Mouse (Mus musculus) lung, embryonic 15.5 days (tissue): Measurements from ENCODE around the gene Zfp341. TPM values are rescaled to one million over a fixed set of nuclear protein-coding genes. Genes with fewer than 3 reads are reported as not detected.

Experiments
- ATAC-seq: fragments of 200-750 bp; cut with Nextera tagmentation; 2 replicates; pipeline ENCODE4 v1.8.0; 2017; ENCODE audit warnings: moderate number of reproducible peaks, borderline replicate concordance; ENCODE audit not compliant: low FRiP score, low TSS enrichment; ENCODE audit errors: extremely low read depth
- H3K27ac ChIP-seq: fragments of 300-500 bp; sonication (generic); 2 replicates; pipeline ENCODE4 v1.5.1; 2015; ENCODE audit warnings: moderate library complexity, mild to moderate bottlenecking, inconsistent platforms
- H3K27me3 ChIP-seq: fragments of 300-500 bp; sonication (generic); 2 replicates; pipeline ENCODE4 v1.6.1; 2015; ENCODE audit warnings: inconsistent platforms
- H3K36me3 ChIP-seq: fragments of 300-500 bp; sonication (generic); 2 replicates; pipeline ENCODE4 v1.6.1; 2015; ENCODE audit warnings: inconsistent platforms
- H3K4me1 ChIP-seq: fragments of 300-500 bp; sonication (generic); 2 replicates; pipeline ENCODE4 v1.6.1; 2015; ENCODE audit warnings: inconsistent platforms
- H3K4me2 ChIP-seq: fragments of 300-500 bp; sonication (generic); 2 replicates; pipeline ENCODE4 v1.6.1; 2015; ENCODE audit warnings: inconsistent platforms, mild to moderate bottlenecking, moderate library complexity
- H3K4me3 ChIP-seq: fragments of 300-500 bp; sonication (generic); 2 replicates; pipeline ENCODE4 v1.5.1; 2015; ENCODE audit warnings: mild to moderate bottlenecking, inconsistent platforms
- H3K9ac ChIP-seq: fragments of 300-500 bp; sonication (generic); 2 replicates; pipeline ENCODE4 v1.6.1; 2015; ENCODE audit warnings: inconsistent platforms
- H3K9me3 ChIP-seq: fragments of 300-500 bp; sonication (generic); 2 replicates; pipeline ENCODE4 v1.6.1; 2016; ENCODE audit warnings: inconsistent platforms
- WGBS: fragments of 180-500 bp; shearing (Covaris S2); methylation state at CpG from one replicate; pipeline ENCODE4 v1.1.7; 2015; 5-methylcytosine and 5-hydroxymethylcytosine counted together
- polyA plus RNA-seq: library from polyadenylated mRNA; unstranded; fragments of >200 nt; fragmentation: Nextera tagmentation; extraction: Ambion mirVana; gene quantifications from 2 replicates; pipeline ENCODE4 v1.2.1, GENCODE M21; 2015

Gene Zfp341
- polyA plus RNA-seq, 1 experiment from 2014 or later: 1.0 TPM

- Histone ChIP-seq H3K36me3 (peaks cover 14% of the 10 kb centered on the region), H3K27ac (no peak overlapping the region), H3K9me3 (no peaks in the 10 kb centered on the region), H3K4me1 (peaks cover 7% of the 10 kb centered on the region; the same call in 1 of the 2 replicates), H3K27me3 (no peaks in the 10 kb centered on the region), H3K4me3 (no peak overlapping the region), H3K4me2 (no peak overlapping the region), H3K9ac (no peak overlapping the region)
- ATAC-seq: no peak
- 83% methylated on average over 4 of the region's 4 CpGs for WGBS
These were observed 26.0 kb downstream of the Zfp341 start for GRCm38 (mm10) chr2:154639115-154639514.

DNA sequence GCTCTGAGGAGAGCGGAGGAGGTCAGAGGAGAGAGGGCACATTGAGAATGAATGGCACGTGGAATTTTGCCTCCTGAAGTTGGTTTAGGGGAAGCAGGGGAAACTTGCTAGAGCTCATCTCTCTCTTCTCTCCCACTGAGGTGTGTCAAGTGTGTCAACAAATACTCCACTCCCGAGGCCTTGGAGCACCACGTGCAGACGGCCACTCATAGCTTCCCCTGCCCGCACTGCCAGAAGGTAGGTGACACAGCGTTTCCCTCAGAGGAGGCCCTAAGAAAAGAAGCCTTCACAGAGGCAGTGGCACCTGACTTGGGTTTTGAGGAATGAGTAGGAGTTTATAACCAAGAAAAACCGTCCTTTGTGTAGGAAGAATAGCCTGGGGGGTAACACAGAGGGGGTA is 28.1 kb downstream of the Zfp341 start:
- Histone ChIP-seq H3K9me3 (no peaks in the 10 kb centered on the region), H3K4me2 (no peak overlapping the region), H3K36me3 (peaks cover 14% of the 10 kb centered on the region), H3K9ac (no peak overlapping the region), H3K4me1 (peaks cover 7% of the 10 kb centered on the region; the same call in 1 of the 2 replicates), H3K4me3 (no peak overlapping the region), H3K27me3 (no peaks in the 10 kb centered on the region), H3K27ac (peak overlapping the region; percentile 57)
- no peak for ATAC-seq
- WGBS: 59% methylated on average over 8 of the region's 8 CpGs

DNA sequence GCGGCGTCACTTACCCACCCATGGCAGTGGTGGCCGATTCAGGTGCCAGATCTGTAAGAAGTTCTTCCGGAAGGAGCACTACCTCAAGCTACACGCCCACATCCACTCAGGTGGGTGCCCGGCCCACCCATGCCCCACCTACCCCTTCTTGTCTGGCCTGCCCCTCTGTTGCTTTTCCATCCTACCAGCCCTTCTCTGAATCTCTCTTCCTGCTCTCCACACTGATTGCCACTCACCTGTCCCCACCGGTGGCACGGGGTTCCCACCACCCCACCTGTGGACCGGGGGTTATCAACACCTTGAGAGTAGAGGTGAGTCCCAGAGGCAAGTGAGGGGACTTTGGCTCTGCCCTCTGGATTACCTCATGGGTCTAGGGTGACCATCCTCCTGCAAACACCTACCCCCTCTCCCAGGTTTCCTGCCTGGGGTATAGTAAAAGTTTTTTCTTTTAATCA is 28.9 kb downstream of the Zfp341 start:
- H3K36me3 ChIP-seq: peaks cover 14% of the 10 kb centered on the region
- peak overlapping the region; percentile 30 for H3K4me2 ChIP-seq
- no peaks in the 10 kb centered on the region for H3K27me3 ChIP-seq
- no peaks in the 10 kb centered on the region for H3K9me3 ChIP-seq
- H3K4me1 ChIP-seq: peaks cover 7% of the 10 kb centered on the region; the same call in 1 of the 2 replicates
- peak overlapping the region; percentile 85 for H3K27ac ChIP-seq
- no peak overlapping the region for H3K9ac ChIP-seq
- H3K4me3 ChIP-seq: no peak overlapping the region
- peak; percentile 33; the same call in 1 of the 2 replicates for ATAC-seq
- WGBS: 77% methylated on average over 9 of the region's 9 CpGs

DNA sequence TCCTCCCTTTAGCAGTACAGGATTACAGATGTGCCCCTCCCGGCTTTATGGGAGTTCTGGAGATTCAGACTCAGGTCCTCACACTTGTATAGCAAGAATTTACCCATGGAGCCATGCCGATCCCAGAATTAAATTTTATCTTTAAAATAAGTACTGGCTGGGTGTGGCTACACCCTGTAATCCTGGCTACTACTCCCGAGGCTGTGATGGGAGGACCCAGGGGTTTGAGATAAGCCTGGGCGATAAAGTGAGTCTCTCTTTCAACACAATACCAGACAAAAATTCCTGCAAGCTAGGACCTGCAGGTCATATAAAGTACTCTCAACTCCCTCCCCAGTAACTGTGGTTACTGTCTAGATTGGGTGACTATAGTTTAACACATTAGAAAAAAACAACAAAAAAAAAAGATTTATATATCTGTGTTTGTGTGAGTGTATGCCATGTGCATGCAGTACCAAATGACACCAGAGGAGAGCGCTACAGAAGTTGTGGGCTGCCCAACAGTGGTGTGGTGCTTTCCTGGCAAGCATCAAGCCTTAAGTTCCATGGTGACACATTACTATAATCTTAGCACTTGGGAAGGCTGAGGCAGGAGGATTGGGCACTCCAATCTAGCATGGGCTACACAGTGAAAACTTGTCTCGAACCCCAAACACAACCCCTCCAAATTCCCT is 29.8 kb downstream of the Zfp341 start:
- Histone ChIP-seq H3K36me3 (peaks cover 13% of the 10 kb centered on the region), H3K27ac (peak overlapping the region; percentile 85), H3K4me3 (no peak overlapping the region), H3K9me3 (no peaks in the 10 kb centered on the region), H3K27me3 (no peaks in the 10 kb centered on the region), H3K4me1 (peaks cover 7% of the 10 kb centered on the region; the same call in 1 of the 2 replicates), H3K4me2 (peak overlapping the region; percentile 30; the same call in 1 of the 2 replicates), H3K9ac (no peak overlapping the region)
- ATAC-seq: no peak
- WGBS: 70% methylated on average over 6 of the region's 6 CpGs

DNA sequence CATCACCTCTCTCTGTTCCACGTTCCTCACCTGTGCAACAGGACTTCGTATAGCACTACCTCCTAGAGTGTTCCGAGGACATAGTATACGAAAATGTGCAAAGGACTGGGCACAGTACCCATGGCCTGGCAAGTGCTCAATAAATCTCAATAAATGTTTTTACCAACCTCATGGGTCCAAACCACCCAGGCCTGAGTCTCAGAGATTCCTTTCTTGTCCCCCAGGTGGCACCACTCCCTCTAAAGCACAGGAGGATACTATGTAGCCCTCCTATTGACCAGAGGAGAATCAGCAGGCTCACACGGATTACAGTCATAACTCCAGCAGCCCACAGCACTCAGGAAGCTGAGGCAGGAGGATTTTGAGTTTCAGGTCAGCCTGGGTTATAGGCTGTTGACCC is 33.5 kb downstream of the Zfp341 start:
- WGBS: 78% methylated on average over 5 of the region's 5 CpGs
- Histone ChIP-seq H3K4me3 (no peak overlapping the region), H3K27ac (no peak overlapping the region), H3K27me3 (no peaks in the 10 kb centered on the region), H3K9ac (no peak overlapping the region), H3K4me2 (no peak overlapping the region), H3K9me3 (no peaks in the 10 kb centered on the region), H3K4me1 (peaks cover 7% of the 10 kb centered on the region; the same call in 1 of the 2 replicates), H3K36me3 (no peaks in the 10 kb centered on the region)
- no peak for ATAC-seq

DNA sequence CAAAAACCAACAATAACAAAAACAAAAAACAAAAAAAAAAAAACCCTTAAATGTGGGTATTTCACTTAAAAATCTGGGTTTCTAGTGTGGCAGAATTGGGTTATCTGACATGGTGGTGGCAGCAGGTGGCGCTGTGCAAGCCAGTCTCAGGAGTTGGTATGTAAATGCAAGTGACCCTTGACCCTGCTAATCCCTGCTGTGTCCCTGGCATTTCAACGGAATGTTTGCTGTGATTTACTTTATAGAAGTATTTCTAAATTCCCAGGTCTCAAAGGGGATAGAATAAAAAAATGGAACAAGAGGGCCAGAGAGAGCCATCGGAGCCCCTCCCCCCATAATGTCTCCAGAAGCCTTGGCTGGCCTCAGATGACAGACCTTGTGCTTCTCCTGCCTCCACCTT is 35.0 kb downstream of the Zfp341 start:
- ATAC-seq: no peak
- Histone ChIP-seq H3K4me2 (no peak overlapping the region), H3K9me3 (no peaks in the 10 kb centered on the region), H3K36me3 (no peaks in the 10 kb centered on the region), H3K27ac (no peak overlapping the region), H3K4me1 (no peaks in the 10 kb centered on the region), H3K9ac (no peak overlapping the region), H3K27me3 (no peaks in the 10 kb centered on the region), H3K4me3 (no peak overlapping the region)
- WGBS: 30% methylated on average over 3 of the region's 3 CpGs

DNA sequence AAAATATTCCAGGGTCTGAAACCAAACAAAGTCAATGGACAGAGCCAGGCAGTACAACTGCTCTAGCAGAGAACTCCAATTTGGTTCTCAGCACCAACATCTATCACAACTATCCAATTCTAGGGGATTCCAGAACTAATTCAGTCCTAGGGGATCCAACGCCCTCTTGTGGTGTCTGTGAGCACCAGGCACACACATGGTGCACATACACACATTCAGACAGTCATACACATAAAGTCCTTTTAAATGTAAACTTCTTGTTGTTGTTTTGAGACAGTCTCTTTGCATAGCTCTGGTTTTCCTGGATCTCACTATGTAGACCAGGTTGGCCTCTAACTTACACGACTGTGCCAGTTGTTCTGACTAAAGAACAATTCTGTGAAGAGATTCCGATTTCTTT is 37.3 kb downstream of the Zfp341 start:
- H3K4me2 ChIP-seq: no peak overlapping the region
- peak overlapping the region; percentile 89 for H3K27ac ChIP-seq
- no peak overlapping the region for H3K4me3 ChIP-seq
- no peaks in the 10 kb centered on the region for H3K9me3 ChIP-seq
- H3K27me3 ChIP-seq: no peaks in the 10 kb centered on the region
- no peaks in the 10 kb centered on the region for H3K36me3 ChIP-seq
- 63% methylated on average over 3 of the region's 3 CpGs for WGBS
- H3K9ac ChIP-seq: no peak overlapping the region
- H3K4me1 ChIP-seq: no peaks in the 10 kb centered on the region
- no peak for ATAC-seq

- peak; percentile 70; the same call in 1 of the 2 replicates for ATAC-seq
- peak within 1 kb of the TSS; percentile 89 for H3K27ac ChIP-seq
- 41% methylated on average over 8 of the region's 8 CpGs for WGBS
- H3K36me3 ChIP-seq: no peaks in the 10 kb centered on the region
- no peaks in the 10 kb centered on the region for H3K9me3 ChIP-seq
- no peaks in the 10 kb centered on the region for H3K27me3 ChIP-seq
- no peak within 1 kb of the TSS for H3K4me3 ChIP-seq
- H3K4me1 ChIP-seq: peaks cover 2% of the 10 kb centered on the region
- H3K9ac ChIP-seq: no peak within 1 kb of the TSS
- H3K4me2 ChIP-seq: peak within 1 kb of the TSS; percentile 36
These were observed 38.3 kb downstream of the Zfp341 start, which contains the start of gene Chmp4b for GRCm38 (mm10) chr2:154651363-154651762. TSS of gene Chmp4b (plus strand) at chr2:154651705.

DNA sequence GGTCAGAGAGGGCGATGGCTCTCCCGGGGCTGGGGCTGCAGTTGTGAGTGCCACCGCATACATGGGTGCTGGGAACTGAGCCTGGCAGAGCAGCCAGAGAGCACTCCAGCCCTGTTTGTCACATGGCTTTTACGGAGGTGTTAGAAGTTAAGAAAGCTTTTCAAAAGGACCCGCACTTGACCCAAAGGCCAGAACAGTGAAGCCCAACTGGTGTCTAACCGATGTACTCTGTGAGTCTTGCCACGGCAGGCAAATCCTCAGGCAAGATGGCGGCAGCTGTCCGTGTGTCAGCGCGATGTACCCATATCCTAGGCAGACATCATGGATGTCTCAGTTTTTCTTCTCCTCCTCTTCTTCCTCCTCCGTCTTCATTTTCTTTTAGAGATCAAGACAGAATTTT is 41.9 kb downstream of the Zfp341 start:
- Histone ChIP-seq H3K36me3 (no peaks in the 10 kb centered on the region), H3K27me3 (no peaks in the 10 kb centered on the region), H3K9me3 (no peaks in the 10 kb centered on the region), H3K9ac (no peak overlapping the region), H3K4me1 (peaks cover 21% of the 10 kb centered on the region), H3K27ac (no peak overlapping the region), H3K4me2 (no peak overlapping the region), H3K4me3 (no peak overlapping the region)
- 92% methylated on average over 12 of the region's 12 CpGs for WGBS
- ATAC-seq: no peak

GRCm38 (mm10) chr2:154655878-154656414 is 42.8 kb downstream of the Zfp341 start:
- Histone ChIP-seq H3K27ac (0 out of 2 replicates have a peak overlapping the region, but pooled peaks have one; percentile 5), H3K9ac (no peak overlapping the region; the same call in 1 of the 2 replicates)
- no peak for ATAC-seq

GRCm38 (mm10) chr2:154656710-154657485 is 43.8 kb downstream of the Zfp341 start:
- Histone ChIP-seq H3K27ac (peak overlapping the region; percentile 81), H3K36me3 (peaks cover 14% of the 10 kb centered on the region), H3K9ac (peak overlapping the region; percentile 89), H3K9me3 (no peaks in the 10 kb centered on the region), H3K4me2 (peak overlapping the region; percentile 70), H3K4me3 (peak overlapping the region; percentile 86), H3K4me1 (peaks cover 21% of the 10 kb centered on the region), H3K27me3 (no peaks in the 10 kb centered on the region)
- under 1% methylated on average over 53 of the region's 67 CpGs for WGBS
- ATAC-seq: peak; percentile 99

More at GRCm38 (mm10) chr2:154655878-154656414, 42.8 kb downstream of the Zfp341 start:
- no peaks in the 10 kb centered on the region for H3K27me3 ChIP-seq
- peak overlapping the region; percentile 86 for H3K4me3 ChIP-seq
- H3K36me3 ChIP-seq: peaks cover 7% of the 10 kb centered on the region
- WGBS: 77% methylated on average over 2 of the region's 2 CpGs
- peaks cover 21% of the 10 kb centered on the region for H3K4me1 ChIP-seq
- peak overlapping the region; percentile 52 for H3K4me2 ChIP-seq
- H3K9me3 ChIP-seq: no peaks in the 10 kb centered on the region
